ENCODE assay signal across 17 mouse cellular contexts in the genomic region with DNA sequence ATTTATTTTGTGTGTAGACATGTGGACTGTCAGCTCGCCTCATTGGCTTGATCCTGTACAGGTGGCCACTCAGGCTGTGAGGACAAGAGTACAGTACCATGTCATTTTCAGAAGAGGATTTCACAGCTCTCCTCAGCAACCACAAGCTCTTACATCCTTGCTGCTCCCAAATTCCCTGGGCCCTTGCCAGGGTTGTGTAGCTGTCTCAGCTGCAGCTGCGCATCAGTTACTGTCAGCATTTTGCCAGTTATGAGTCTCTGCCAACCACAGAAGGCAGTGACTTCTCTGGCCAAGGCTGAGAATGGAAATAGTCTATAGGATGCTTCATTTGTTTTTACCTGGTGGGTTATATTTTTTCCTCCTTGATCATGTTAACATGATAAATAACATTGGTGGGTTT. TPM values are rescaled to one million over a fixed set of nuclear protein-coding genes. Genes with fewer than 3 reads are reported as not detected.
DNase-seq lines count a peak whose midpoint lies in the region; ATAC-seq lines count a peak whose summit lies in the region.
"Had no signal": no experiment of that assay in that cellular context is flagged by ENCODE, and none has a peak within 500 bp of the region (broad histone marks: within the 10 kb centered on the region; RNA-seq: fewer than 3 reads in every experiment).

No protein-coding gene starts in this region.

- peak; percentile 27 to 35 for DNase-seq in cerebellum, postnatal 10 days
- no peak for DNase-seq in cerebellum, adult 11 months
- DNase-seq in layer of hippocampus, adult 11-12 months (ENCODE audit: low spot score) = peak; percentile 15
- DNase-seq in layer of hippocampus, postnatal 25 days (ENCODE audit: extremely low spot score in 1 of 2, low spot score in 1 of 2) = no peak
- DNase-seq in ES-CJ7 (ENCODE audit: low read depth, low spot score) = peak; percentile 1
- peak; percentile 39 for DNase-seq in gastrocnemius, postnatal 10 days
- no peak for DNase-seq in spleen, adult 12 weeks (ENCODE audit: low spot score)
- DNase-seq: cerebellum, adult 18-20 months; kidney, postnatal 14 days had no signal

- ATAC-seq in inflammation-experienced regulatory T-cells, adult 6 months = no peak

RNA-seq across cellular contexts. Expression of a gene that starts 8.7 kb away (rescaled TPM):
- not detected for total RNA-seq in layer of hippocampus, postnatal 25 days (2021)
- under 1 TPM; 0.19 to 0.75 TPM for total RNA-seq in gastrocnemius, postnatal 10 days (2021)
- polyA plus RNA-seq in inflammation-experienced regulatory T-cells, adult 6 months (2017; shearing (Covaris generic)) = 1 to 10 TPM; 1.2 to 2.4 (median 2.2) TPM

RNA-seq across cellular contexts. Expression of a gene that starts 22.9 kb away (rescaled TPM):
- not detected for total RNA-seq in layer of hippocampus, postnatal 25 days (2021)
- not detected for total RNA-seq in gastrocnemius, postnatal 10 days (2021)
- polyA plus RNA-seq in inflammation-experienced regulatory T-cells, adult 6 months (2017; shearing (Covaris generic)) = not detected
- polyA plus RNA-seq: embryonic facial prominence, embryonic 11.5 days; hindbrain, embryonic 11.5 days; limb, embryonic 14.5 days; lung, embryonic 15.5 days; midbrain, embryonic 12.5 days; stomach, embryonic 14.5 days; urinary bladder, adult 2 months had no signal

Comparison
In these comparisons a context has a peak if more than half of its experiments do, and no peak if none do; other contexts are left out.
1. DNase-seq: peak in cerebellum, postnatal 10 days (2 of 2), layer of hippocampus, adult 11-12 months (single experiment), ES-CJ7 (single experiment) and gastrocnemius, postnatal 10 days (single experiment); none in cerebellum, adult 11 months (single experiment), layer of hippocampus, postnatal 25 days (0 of 2) and spleen, adult 12 weeks (single experiment).